Mouse (Mus musculus): Measurements from ENCODE around the gene Col11a2. TPM values are rescaled to one million over a fixed set of nuclear protein-coding genes. Genes with fewer than 3 reads are reported as not detected.

Gene Col11a2
- total RNA-seq, 4 experiments from 2014 or later, result 0.55 to 1.7 (median 1.4) TPM

- no peak for DNase-seq
These were observed 13.0 kb upstream of the Col11a2 start for GRCm38 (mm10) chr17:34026221-34026620.

GRCm38 (mm10) chr17:34026917-34027655 lies 12.2 kb upstream of the Col11a2 start:
- DNase-seq, result no peak

- peak; percentile 93 for DNase-seq
These were observed 11.5 kb upstream of the Col11a2 start, which contains the start of gene H2-Ke6 for GRCm38 (mm10) chr17:34027656-34028223. TSS of gene H2-Ke6 (minus strand) at chr17:34028060.

- peak; percentile 28 for DNase-seq
These were observed 10.6 kb upstream of the Col11a2 start for GRCm38 (mm10) chr17:34028501-34029149.

GRCm38 (mm10) chr17:34029150-34029889 lies 9.9 kb upstream of the Col11a2 start:
- DNase-seq, result no peak

GRCm38 (mm10) chr17:34029890-34030595 lies 9.2 kb upstream of the Col11a2 start:
- DNase-seq, result peak; percentile 24

- DNase-seq, result no peak
These were observed 8.3 kb upstream of the Col11a2 start for GRCm38 (mm10) chr17:34030861-34031326.

GRCm38 (mm10) chr17:34031465-34032173 lies 7.6 kb upstream of the Col11a2 start, which contains the start of the genes Slc39a7 and Rxrb:
TSS of gene Slc39a7 (minus strand) at chr17:34031682.
TSS of gene Rxrb (plus strand) at chr17:34031812.
- peak; percentile 97 for DNase-seq

GRCm38 (mm10) chr17:34032174-34032632 lies 7.0 kb upstream of the Col11a2 start:
- DNase-seq, result no peak

GRCm38 (mm10) chr17:34032806-34033205 lies 6.4 kb upstream of the Col11a2 start:
- DNase-seq, result no peak

- DNase-seq, result no peak
These were observed 5.8 kb upstream of the Col11a2 start for GRCm38 (mm10) chr17:34033441-34033840.

- no peak for DNase-seq
These were observed 5.2 kb upstream of the Col11a2 start for GRCm38 (mm10) chr17:34034064-34034463.

GRCm38 (mm10) chr17:34035517-34035916 lies 3.7 kb upstream of the Col11a2 start:
- no peak for DNase-seq

- DNase-seq, result no peak
These were observed 2.6 kb upstream of the Col11a2 start for GRCm38 (mm10) chr17:34036647-34037046.

GRCm38 (mm10) chr17:34037241-34037640 lies 2.0 kb upstream of the Col11a2 start:
- DNase-seq, result no peak

GRCm38 (mm10) chr17:34038440-34038839 lies 797 bp upstream of the Col11a2 start:
- DNase-seq, result no peak

GRCm38 (mm10) chr17:34039562-34040450 lies 569 bp downstream of the Col11a2 start:
- DNase-seq, result peak; percentile 11

- no peak for DNase-seq
These were observed 6.7 kb downstream of the Col11a2 start for GRCm38 (mm10) chr17:34045941-34046340.

GRCm38 (mm10) chr17:34047404-34048050 lies 8.3 kb downstream of the Col11a2 start:
- DNase-seq, result no peak
